Mouse (Mus musculus) limb, embryonic 14.5 days (tissue): ENCODE measurements around the gene Tnfrsf19. TPM values are rescaled to one million over a fixed set of nuclear protein-coding genes. Genes with fewer than 3 reads are reported as not detected.

ENCODE experiments used
- ATAC-seq: fragments of 200-750 bp; cut with Nextera tagmentation; 2 replicates; pipeline ENCODE4 v1.8.0; 2017; ENCODE audit warnings: low read depth, moderate number of reproducible peaks, moderate TSS enrichment; ENCODE audit not compliant: low FRiP score
- DNase-seq: peaks from one replicate; pipeline ENCODE4 v3.0.0-alpha.2; 2015; ENCODE audit warnings: low spot score
- H3K27ac ChIP-seq: fragments of 300-500 bp; sonication (generic); replicated peaks from 2 replicates; pipeline ENCODE4 v1.5.1; 2014; ENCODE audit warnings: low read depth, mild to moderate bottlenecking, low read length, moderate library complexity, mixed read lengths
- H3K27me3 ChIP-seq: fragments of 300-500 bp; sonication (generic); 2 replicates; pipeline ENCODE4 v1.6.1; 2014; ENCODE audit warnings: low read length, mixed read lengths; ENCODE audit not compliant: control insufficient read depth, insufficient read depth
- H3K36me3 ChIP-seq: fragments of 300-500 bp; sonication (generic); 2 replicates; pipeline ENCODE4 v1.6.1; 2014; ENCODE audit warnings: mild to moderate bottlenecking, low read length, moderate library complexity, mixed read lengths; ENCODE audit not compliant: control insufficient read depth, insufficient read depth
- H3K4me1 ChIP-seq: fragments of 300-500 bp; sonication (generic); 2 replicates; pipeline ENCODE4 v1.6.1; 2014; ENCODE audit warnings: antibody characterized with exemption, low read length, mixed read lengths; ENCODE audit not compliant: control insufficient read depth, insufficient read depth
- H3K4me2 ChIP-seq: fragments of 300-500 bp; sonication (generic); replicated peaks from 2 replicates; pipeline ENCODE4 v1.6.1; 2014; ENCODE audit warnings: low read depth, mild to moderate bottlenecking, low read length, moderate library complexity; ENCODE audit not compliant: severe bottlenecking
- H3K4me3 ChIP-seq: fragments of 300-500 bp; sonication (generic); replicated peaks from 2 replicates; pipeline ENCODE4 v1.5.1; 2014; ENCODE audit warnings: low read length
- H3K9ac ChIP-seq: fragments of 300-500 bp; sonication (generic); 2 replicates; pipeline ENCODE4 v1.6.1; 2014; ENCODE audit warnings: mild to moderate bottlenecking, low read depth, low read length, moderate library complexity; ENCODE audit not compliant: severe bottlenecking
- H3K9me3 ChIP-seq: fragments of 300-500 bp; sonication (generic); 2 replicates; pipeline ENCODE4 v1.6.1; 2016; ENCODE audit warnings: low read length; ENCODE audit not compliant: control insufficient read depth
- POLR2A ChIP-seq: fragments of 200-500 bp; IDR thresholded peaks from 2 replicates; pipeline ENCODE4 v1.8.0; 2012; ENCODE audit warnings: inconsistent platforms, mild to moderate bottlenecking, moderate library complexity, borderline replicate concordance; ENCODE audit not compliant: insufficient read depth, insufficient read length; ENCODE audit errors: extremely low read depth
- WGBS: fragments of 180-500 bp; shearing (Covaris S2); extraction: QIAGEN DNeasy Blood & Tissue Kit; methylation state at CpG from one replicate; pipeline ENCODE4 v1.1.7; 2014; 5-methylcytosine and 5-hydroxymethylcytosine counted together
- polyA plus RNA-seq, 2 experiments: library from polyadenylated mRNA; depleted of rRNA in 1 of 2; stranded (reverse) in 1 of 2; unstranded in 1 of 2; fragments of >200 nt; fragmentation: Nextera tagmentation in 1 of 2; extraction: Ambion mirVana in 1 of 2; gene quantifications; 2 replicates each; pipeline versions ENCODE4 v1.2.1 to v1.2.3; 2012 to 2014

Gene Tnfrsf19
- polyA plus RNA-seq, 2 experiments: 38.6 to 78.7 TPM

GRCm38 (mm10) chr14:61042291-61042690 is 4.0 kb downstream of the Tnfrsf19 start:
- Histone ChIP-seq H3K4me3 (no peak overlapping the region), H3K36me3 (no peaks in the 10 kb centered on the region), H3K9ac (no peak overlapping the region), H3K27me3 (no peaks in the 10 kb centered on the region), H3K27ac (no peak overlapping the region), H3K4me1 (peaks cover 16% of the 10 kb centered on the region), H3K4me2 (no peak overlapping the region), H3K9me3 (no peaks in the 10 kb centered on the region)
- no peak for TF ChIP-seq POLR2A
- DNase-seq: no peak
- 56% methylated on average over 3 of the region's 3 CpGs for WGBS
- no peak for ATAC-seq

DNA sequence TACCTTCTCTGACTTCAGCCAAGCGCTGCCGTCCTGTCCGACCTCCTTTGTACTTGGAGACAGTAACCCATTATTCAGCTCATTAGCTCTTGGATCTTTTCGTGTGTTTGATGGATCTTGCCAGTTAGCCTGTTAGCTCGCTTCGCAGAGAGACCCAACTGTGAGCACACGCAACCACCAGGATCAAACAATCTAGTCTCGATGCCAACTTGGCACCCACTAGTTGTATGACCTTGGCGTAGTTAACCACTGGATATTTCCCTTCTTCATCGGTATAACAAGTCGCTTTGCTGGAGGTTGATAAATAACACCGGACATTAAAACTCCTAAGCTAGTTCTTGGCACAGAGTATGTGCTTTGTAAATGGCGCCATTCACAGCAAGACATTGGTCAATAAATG is 6.1 kb downstream of the Tnfrsf19 start:
- ATAC-seq: no peak
- Histone ChIP-seq H3K27ac (no peak overlapping the region), H3K36me3 (no peaks in the 10 kb centered on the region), H3K4me3 (no peak overlapping the region), H3K9ac (no peak overlapping the region), H3K9me3 (no peaks in the 10 kb centered on the region), H3K27me3 (no peaks in the 10 kb centered on the region), H3K4me1 (peaks cover 7% of the 10 kb centered on the region), H3K4me2 (no peak overlapping the region)
- WGBS: 84% methylated on average over 13 of the region's 13 CpGs
- DNase-seq: no peak
- TF ChIP-seq POLR2A: no peak

- H3K4me3 ChIP-seq: peak overlapping the region; percentile 59
- H3K9ac ChIP-seq: peak overlapping the region; percentile 59; the same call in 1 of the 2 replicates
- TF ChIP-seq POLR2A: no peak
- H3K4me2 ChIP-seq: peak overlapping the region; percentile 98
- WGBS: 30% methylated on average over 8 of the region's 8 CpGs
- H3K27ac ChIP-seq: no peak overlapping the region
- ATAC-seq (no peak), DNase-seq (no peak)
- H3K27me3 ChIP-seq: no peaks in the 10 kb centered on the region
- H3K36me3 ChIP-seq: no peaks in the 10 kb centered on the region
- no peaks in the 10 kb centered on the region for H3K9me3 ChIP-seq
- H3K4me1 ChIP-seq: peaks cover 3% of the 10 kb centered on the region; the same call in 1 of the 2 replicates
Measured at GRCm38 (mm10) chr14:61038082-61038472, 8.2 kb downstream of the Tnfrsf19 start.

GRCm38 (mm10) chr14:61037321-61038081 is 8.8 kb downstream of the Tnfrsf19 start:
- 2% methylated on average over 33 of the region's 40 CpGs for WGBS
- Histone ChIP-seq H3K27ac (no peak overlapping the region), H3K9ac (peak overlapping the region; percentile 59), H3K4me3 (peak overlapping the region; percentile 59), H3K4me2 (peak overlapping the region; percentile 98), H3K36me3 (no peaks in the 10 kb centered on the region), H3K4me1 (peaks cover 3% of the 10 kb centered on the region; the same call in 1 of the 2 replicates), H3K27me3 (no peaks in the 10 kb centered on the region), H3K9me3 (no peaks in the 10 kb centered on the region)
- ATAC-seq (peak; percentile 87), DNase-seq (peak; percentile 68)
- no peak for TF ChIP-seq POLR2A

GRCm38 (mm10) chr14:61030366-61030765 is 15.9 kb downstream of the Tnfrsf19 start:
- Histone ChIP-seq H3K9me3 (no peaks in the 10 kb centered on the region), H3K4me1 (no peaks in the 10 kb centered on the region), H3K27ac (no peak overlapping the region), H3K9ac (no peak overlapping the region), H3K4me2 (no peak overlapping the region), H3K36me3 (no peaks in the 10 kb centered on the region), H3K4me3 (no peak overlapping the region), H3K27me3 (no peaks in the 10 kb centered on the region)
- 82% methylated on average over 6 of the region's 6 CpGs for WGBS
- DNase-seq (peak; percentile 12), ATAC-seq (no peak)
- TF ChIP-seq POLR2A: no peak
